Mouse (Mus musculus) cerebral cortex, adult 2 months (tissue): ENCODE measurements around the gene Ralb.

Experiments
- WGBS: fragments of 180-500 bp; shearing (Covaris S2); methylation state at CpG from one replicate; pipeline ENCODE4 v1.1.7; 2018; 5-methylcytosine and 5-hydroxymethylcytosine counted together

Gene Ralb

GRCm38 (mm10) chr1:119504260-119505062 lies at the start of gene Ralb:
Gene Ralb (minus strand): TSS chr1:119504794.
- under 1% methylated on average over 57 of the region's 57 CpGs for WGBS

- 98% methylated on average over 1 of the region's 1 CpGs for WGBS
Measured at GRCm38 (mm10) chr1:119551651-119552050, 47.1 kb upstream of the Ralb start.

GRCm38 (mm10) chr1:119550064-119550463 lies 45.5 kb upstream of the Ralb start:
- 95% methylated on average over 2 of the region's 2 CpGs for WGBS

DNA sequence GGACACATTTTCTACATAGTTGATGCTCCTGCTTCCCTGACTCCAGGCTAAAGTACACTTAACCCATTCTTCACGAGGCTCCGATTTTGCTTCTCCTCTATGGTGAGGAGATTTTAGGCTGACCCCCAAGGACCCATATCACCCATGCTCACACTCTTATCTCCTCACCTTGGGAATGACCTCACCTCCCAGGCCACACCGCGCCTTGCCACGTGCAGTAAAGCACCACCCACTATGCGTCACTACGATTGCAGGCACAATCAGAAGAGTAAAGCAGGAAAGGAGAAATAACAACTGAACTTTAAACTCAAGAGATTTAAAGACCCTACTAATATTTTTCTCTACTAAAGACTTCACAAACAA lies 44.7 kb upstream of the Ralb start:
- 92% methylated on average over 7 of the region's 7 CpGs for WGBS

- WGBS: 53% methylated on average over 7 of the region's 7 CpGs
Measured at GRCm38 (mm10) chr1:119548668-119549326, 44.2 kb upstream of the Ralb start.

DNA sequence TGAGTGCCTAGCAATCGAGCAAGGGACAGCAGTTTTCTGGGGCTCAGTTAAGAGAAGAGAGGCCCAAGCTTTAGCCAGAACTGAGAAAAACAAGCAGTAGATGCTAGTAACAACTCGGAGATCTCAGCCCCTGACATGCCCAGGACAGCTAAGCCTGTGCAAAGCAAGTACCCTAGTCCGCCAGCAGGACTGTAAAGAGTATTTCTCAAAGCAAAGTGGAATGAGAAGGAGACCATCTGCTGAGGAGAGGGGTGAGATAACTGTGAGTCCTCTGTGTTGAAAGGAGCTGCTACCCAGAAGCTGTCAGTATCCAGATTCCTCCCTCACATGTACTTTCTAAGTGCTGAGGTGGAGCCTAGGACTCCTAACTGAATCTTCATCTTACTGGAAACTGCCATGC lies 41.9 kb upstream of the Ralb start:
- WGBS: 83% methylated on average over 3 of the region's 3 CpGs

DNA sequence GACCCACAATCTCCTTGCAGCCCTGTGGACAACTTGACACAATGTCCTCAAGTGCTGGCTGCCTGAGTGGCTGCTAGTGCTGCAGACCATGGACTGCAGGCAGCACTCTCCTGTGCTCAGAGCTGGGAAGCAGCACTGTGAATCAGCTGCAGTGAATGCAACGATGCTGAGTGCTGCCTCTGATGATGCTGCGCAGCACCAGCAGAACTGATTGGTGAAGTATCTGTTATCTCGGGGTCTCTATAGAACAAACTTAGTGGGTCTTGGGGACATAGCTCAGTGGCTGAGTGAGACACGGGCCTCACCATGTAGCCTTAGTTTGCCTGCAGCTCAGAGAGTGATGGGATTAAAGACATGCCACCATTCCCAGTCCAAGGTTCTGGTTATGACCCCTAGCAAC lies 41.1 kb upstream of the Ralb start:
- 93% methylated on average over 4 of the region's 4 CpGs for WGBS

DNA sequence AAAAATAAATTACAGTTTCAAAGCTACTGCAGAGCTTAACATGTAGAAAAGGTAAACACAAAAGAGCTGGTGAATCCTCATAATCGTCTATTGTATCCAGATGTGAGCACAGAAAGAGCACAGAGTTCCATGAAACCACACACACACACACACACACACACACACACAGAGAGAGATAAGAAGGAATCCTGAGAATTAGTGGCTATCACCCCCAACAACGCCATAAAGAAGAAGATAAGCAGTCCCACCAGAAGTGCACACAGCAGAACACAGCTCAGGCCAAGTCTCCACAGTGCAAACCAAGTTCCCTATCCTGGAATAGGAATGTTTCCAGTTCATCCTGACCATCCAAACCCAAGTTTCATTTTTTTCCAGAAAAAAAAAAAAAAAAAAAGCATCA lies 40.6 kb upstream of the Ralb start:
- 81% methylated on average over 2 of the region's 2 CpGs for WGBS

DNA sequence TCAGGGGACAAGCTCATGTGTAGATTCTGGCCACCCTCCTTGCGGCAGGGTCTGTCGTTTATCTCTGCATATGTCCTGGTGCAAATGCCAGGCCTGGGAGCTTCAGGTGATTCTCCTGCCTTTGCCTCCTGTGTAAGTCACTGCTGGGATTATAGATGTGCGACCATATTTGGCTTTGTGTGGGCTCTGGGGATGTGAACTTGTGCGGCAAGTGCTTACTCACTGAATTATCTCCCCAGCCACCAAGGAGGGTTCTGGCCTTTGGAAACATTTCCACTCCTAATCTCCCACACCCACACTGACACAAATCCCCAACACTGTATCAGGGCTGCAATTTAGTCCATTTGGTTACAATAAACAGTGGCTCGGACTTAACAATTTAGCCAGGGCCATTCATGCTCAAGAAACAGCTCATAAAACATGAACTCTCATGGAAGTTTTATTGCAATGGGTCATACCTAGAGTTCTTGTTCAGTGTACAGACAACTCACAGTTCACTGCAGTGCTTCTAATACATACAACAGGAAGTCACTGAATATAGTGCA lies 40.1 kb upstream of the Ralb start:
- 91% methylated on average over 5 of the region's 5 CpGs for WGBS

GRCm38 (mm10) chr1:119543316-119543715 lies 38.7 kb upstream of the Ralb start:
- 95% methylated on average over 6 of the region's 6 CpGs for WGBS

- WGBS: 80% methylated on average over 3 of the region's 3 CpGs
Measured at GRCm38 (mm10) chr1:119541570-119541969, 37.0 kb upstream of the Ralb start.

DNA sequence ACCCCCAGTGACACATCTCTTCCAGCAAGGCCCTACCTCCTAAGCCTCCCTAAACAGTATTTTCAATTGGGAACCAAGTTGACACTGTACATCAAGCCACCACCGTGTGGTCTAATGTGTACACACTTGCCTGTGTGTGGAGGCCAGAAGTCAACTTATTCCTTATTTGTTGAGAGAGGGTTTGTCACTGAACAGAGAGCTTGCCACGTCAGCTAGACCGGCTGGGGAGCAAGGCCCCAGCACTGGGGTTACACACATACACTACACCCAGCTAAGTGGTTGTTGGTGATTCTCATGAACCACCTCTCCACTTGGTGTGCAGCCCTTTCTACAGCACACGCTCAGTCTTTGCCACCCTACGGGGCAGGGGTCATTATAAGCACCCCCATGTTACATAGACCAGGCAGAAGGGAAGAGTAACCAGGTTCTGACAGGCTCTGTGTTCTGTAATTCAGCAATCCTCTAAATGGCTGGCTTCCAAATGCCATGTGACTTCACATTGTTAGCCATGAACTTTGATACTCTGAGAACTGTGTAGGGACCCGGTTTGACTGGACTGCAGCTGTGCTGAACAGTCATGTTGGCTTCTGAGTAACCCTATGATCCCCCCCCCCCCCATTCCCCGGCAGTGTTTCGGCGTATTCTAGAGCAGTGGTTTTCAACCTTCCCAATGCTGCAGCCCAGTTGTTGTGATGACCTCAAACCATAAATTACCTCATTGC lies 36.4 kb upstream of the Ralb start:
- WGBS: 85% methylated on average over 9 of the region's 9 CpGs

DNA sequence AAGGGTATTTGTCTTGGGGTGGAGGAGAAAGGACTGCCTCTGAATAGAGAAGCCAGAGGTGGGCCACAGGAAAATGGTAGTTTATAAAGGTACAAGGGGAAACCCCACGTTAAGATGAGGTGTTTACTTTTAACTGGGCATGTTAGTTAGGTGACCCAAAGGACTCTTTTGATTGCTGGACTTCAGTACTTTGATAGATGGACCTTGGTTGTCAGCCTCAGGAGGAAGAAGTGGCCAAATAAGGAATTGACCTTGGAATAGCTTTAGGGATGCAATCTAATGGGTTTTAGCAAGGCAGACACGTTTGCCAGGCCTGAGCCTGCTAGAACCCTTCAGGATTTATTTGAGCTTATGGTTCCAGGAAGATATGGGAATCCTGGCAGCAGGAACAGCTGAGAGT lies 34.7 kb upstream of the Ralb start:
- WGBS: 71% methylated on average over 2 of the region's 2 CpGs

DNA sequence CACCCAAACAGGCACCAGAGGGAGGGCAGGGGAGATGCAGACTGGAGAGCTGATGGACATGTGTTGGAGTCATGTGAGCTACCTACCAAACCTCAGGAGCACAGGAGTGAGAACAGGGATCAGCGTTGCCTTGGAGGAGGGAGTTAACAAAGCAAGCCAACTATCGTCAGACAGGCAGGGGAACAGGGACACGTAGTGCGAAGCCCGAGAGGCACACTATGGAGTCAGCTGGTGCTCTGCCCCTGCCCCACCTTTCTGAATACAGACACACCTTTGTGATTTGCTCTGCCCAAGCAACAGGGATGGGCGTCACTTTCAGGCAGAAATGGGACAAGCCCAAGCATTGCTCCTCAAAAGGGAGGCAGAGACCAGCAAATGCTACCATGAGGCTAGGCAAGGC lies 33.1 kb upstream of the Ralb start:
- 95% methylated on average over 6 of the region's 6 CpGs for WGBS

DNA sequence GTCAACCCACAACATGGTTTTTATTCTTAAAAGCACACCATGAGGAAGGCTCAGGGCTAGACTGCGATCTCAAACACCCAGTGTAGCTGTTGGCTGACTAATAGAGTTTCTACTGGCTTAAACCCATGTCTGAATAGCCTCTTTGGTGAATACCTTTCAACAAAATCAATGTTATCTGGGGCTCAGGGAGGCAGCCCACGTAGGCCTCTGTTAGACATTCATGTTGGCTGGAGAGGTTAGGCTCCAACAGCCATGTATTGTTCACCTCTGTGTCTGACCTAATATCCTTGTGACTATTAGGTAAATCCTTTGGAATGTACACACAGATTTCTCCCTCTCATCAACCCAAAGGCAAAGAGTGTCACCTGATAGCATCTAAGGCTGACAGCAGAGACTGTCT lies 31.5 kb upstream of the Ralb start:
- 91% methylated on average over 2 of the region's 2 CpGs for WGBS

DNA sequence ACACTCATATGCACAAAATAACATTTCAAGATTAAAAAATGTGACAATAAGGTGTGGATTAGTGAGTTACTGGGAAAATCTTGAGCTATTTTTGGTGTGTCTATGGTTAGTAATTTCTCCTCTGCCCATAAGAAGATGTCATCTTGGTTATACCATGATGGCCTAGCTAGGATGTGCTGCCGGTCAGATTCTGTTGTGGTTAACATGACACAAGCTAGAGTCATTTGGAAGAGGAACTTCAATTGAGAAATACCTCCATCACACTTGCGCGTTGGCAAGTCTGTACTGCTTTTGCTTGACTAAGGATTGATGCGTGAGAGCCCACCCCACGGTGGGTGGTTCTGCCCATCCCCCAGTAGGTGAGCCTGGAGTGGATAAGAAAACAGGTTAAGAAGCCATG lies 29.7 kb upstream of the Ralb start:
- 87% methylated on average over 5 of the region's 5 CpGs for WGBS

- WGBS: 60% methylated on average over 18 of the region's 18 CpGs
Measured at GRCm38 (mm10) chr1:119533093-119533805, 28.7 kb upstream of the Ralb start.

DNA sequence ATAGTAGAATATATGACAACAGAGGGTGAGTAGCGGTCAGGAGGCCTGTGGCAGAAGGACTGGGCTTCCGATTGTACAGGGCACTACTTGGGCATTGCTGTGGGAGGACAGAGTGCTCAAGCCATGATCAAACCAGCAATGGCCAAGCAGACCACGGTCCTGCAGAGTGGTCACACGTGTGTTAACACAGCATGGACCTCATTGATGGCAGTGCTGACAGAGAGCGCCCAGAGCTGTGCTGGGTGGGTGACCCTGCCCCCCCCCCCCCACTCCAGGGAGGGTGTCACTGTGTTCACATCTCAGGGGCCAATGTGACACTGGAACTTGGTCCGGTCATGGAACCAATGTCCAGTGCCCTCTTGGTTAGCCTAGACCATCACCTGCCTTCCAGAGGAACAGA lies 27.6 kb upstream of the Ralb start:
- 97% methylated on average over 6 of the region's 6 CpGs for WGBS

DNA sequence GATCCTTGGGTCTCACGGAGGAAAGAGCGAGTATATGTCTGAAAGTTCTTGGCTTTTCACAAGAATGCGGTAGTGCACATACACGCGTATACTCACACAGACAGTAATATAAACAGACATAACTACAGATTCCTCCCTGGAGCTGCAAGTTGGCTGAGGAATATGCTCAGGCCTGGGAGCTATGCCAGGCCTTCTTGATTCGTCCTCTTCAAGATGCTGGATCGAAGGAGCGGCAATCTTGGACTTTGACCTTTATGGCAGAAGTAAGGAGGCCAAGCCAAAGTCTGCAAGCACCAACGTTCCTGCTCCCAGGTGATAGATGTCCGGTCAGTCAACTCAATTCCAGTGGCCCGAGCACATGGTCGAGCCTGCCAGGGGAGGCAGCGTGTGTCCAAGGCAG lies 26.3 kb upstream of the Ralb start:
- 82% methylated on average over 13 of the region's 13 CpGs for WGBS

DNA sequence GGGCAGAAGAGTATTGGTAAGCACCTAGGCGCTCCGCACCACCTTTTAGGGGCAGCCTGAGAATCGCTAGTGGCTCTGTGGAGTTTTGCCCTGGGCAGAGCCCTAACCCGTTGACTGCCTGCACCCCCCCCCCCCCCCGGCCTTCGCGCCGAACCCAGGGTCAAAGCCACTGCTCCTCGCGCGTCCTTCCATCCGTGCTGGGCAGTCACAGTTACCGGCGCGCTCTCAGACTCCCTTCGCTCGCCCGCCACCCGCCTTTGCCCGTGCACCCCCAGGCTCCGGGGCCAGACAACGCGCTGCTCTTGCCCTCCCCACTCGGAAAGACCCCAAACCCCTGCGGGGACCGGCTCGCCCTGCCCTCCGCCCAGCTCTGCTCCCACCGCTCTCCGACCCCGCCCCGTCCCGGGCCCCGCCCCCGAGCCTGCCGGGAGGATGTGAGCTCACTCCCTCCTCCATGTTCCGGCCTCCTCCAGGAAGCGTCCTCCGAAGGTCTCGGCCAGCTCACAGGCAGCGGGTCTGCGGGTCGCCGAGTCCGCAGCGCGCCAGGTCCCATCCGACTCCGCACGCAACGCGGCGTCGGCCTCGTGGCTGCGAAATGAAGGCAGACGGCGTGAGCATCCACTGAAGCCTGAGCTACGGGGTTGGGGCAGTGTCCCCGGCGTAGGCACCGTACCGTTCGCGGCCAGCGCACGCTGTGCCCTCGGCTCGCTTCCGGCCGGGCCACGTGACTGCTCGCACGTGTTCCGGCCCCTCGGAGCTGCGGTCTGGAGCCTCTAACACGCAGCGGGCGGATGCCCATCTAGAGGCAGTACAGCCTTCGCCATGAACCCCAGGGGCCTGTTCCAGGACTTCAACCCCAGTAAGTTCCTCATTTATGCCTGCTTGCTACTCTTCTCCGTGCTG lies 21.3 kb upstream of the Ralb start, which contains the start of gene Tmem185b:
Gene Tmem185b, plus strand, starts transcription at position 472 of the 903 bp plus-strand sequence.
- WGBS: 2% methylated on average over 82 of the region's 82 CpGs

GRCm38 (mm10) chr1:119525004-119525444 lies 20.4 kb upstream of the Ralb start:
- WGBS: 12% methylated on average over 5 of the region's 5 CpGs
